Mouse (Mus musculus): ENCODE results near the gene Ndufb10. TPM values are rescaled to one million over a fixed set of nuclear protein-coding genes. Genes with fewer than 3 reads are reported as not detected.

Ndufb10 gene
- polyA plus RNA-seq, 1 experiment from 2014 or later, result 362 TPM

GRCm38 (mm10) chr17:24735446-24735845 is 11.2 kb upstream of the Ndufb10 start:
- ChIA-PET POLR2A (interaction anchor here (1.2 kb wide), 1 partner anchor 14 kb away, joined by 3 read pairs; no protein-coding TSS in a partner anchor), CTCF (interaction anchor here (1.1 to 4.9 kb wide), 2 partner anchors 11 to 81 kb away, joined by 3 to 22 read pairs; partner anchors contain the start of gene Ndufb10)
- H3K27me3 ChIP-seq, result no peaks in the 10 kb centered on the region
- in situ Hi-C loops (cut with MboI; ENCODE audit: low pct_unique_long_range_greater_than_20kb), result no loop called here
- ATAC-seq, result no peak
- no peak for TF ChIP-seq CTCF (IDR thresholded peaks at IDR 0.05)
- no peak for DNase-seq (ENCODE audit: low read depth, low spot score)

- ATAC-seq, result no peak
- ChIA-PET POLR2A (interaction anchor here (0.6 kb wide), 1 partner anchor 40 kb away, joined by 3 read pairs; no protein-coding TSS in a partner anchor), CTCF (interaction anchor here (4.9 kb wide), 1 partner anchor 10 kb away, joined by 22 read pairs; the partner anchor contains the start of gene Ndufb10)
- DNase-seq (ENCODE audit: low read depth, low spot score), result no peak
- TF ChIP-seq CTCF (IDR thresholded peaks at IDR 0.05), result no peak
- in situ Hi-C loops (cut with MboI; ENCODE audit: low pct_unique_long_range_greater_than_20kb), result no loop called here
- no peaks in the 10 kb centered on the region for H3K27me3 ChIP-seq
These were observed 10.2 kb upstream of the Ndufb10 start for GRCm38 (mm10) chr17:24734513-24734912.

GRCm38 (mm10) chr17:24733434-24734050 is 9.3 kb upstream of the Ndufb10 start:
- CTCF ChIA-PET, result interaction anchor here (4.9 kb wide), 1 partner anchor 9 kb away, joined by 22 read pairs; the partner anchor contains the start of gene Ndufb10

GRCm38 (mm10) chr17:24732233-24732935 is 8.1 kb upstream of the Ndufb10 start:
- no peak for ATAC-seq
- CTCF ChIA-PET, result interaction anchor here (1.5 to 4.9 kb wide), 2 partner anchors 8 to 86 kb away, joined by 3 to 22 read pairs; partner anchors contain the start of gene Ndufb10
- POLR2A ChIA-PET, result no interaction called here
- no peaks in the 10 kb centered on the region for H3K27me3 ChIP-seq
- no peak for TF ChIP-seq CTCF (IDR thresholded peaks at IDR 0.05)
- in situ Hi-C loops (cut with MboI; ENCODE audit: low pct_unique_long_range_greater_than_20kb), result no loop called here
- no peak for DNase-seq (ENCODE audit: low read depth, low spot score)

More at GRCm38 (mm10) chr17:24733434-24734050, 9.3 kb upstream of the Ndufb10 start:
- in situ Hi-C loops (cut with MboI; ENCODE audit: low pct_unique_long_range_greater_than_20kb), result no loop called here
- POLR2A ChIA-PET, result interaction anchor here (0.6 kb wide), 1 partner anchor 9 kb away, joined by 3 read pairs; the partner anchor contains the start of gene Ndufb10
- TF ChIP-seq CTCF (IDR thresholded peaks at IDR 0.05), result no peak
- no peak for ATAC-seq
- no peaks in the 10 kb centered on the region for H3K27me3 ChIP-seq
- DNase-seq (ENCODE audit: low read depth, low spot score), result no peak

- POLR2A ChIA-PET, result no interaction called here
- CTCF ChIA-PET, result interaction anchor here (1.5 kb wide), 1 partner anchor 87 kb away, joined by 3 read pairs; no protein-coding TSS in a partner anchor
- DNase-seq (ENCODE audit: low read depth, low spot score) (no peak), ATAC-seq (no peak)
- in situ Hi-C loops (cut with MboI; ENCODE audit: low pct_unique_long_range_greater_than_20kb), result no loop called here
- H3K27me3 ChIP-seq, result no peaks in the 10 kb centered on the region
- no peak for TF ChIP-seq CTCF (IDR thresholded peaks at IDR 0.05)
These were observed 6.5 kb upstream of the Ndufb10 start for GRCm38 (mm10) chr17:24730787-24731186.

- DNase-seq (ENCODE audit: low read depth, low spot score) (no peak), ATAC-seq (no peak)
- CTCF ChIA-PET, result no interaction called here
- POLR2A ChIA-PET, result no interaction called here
- TF ChIP-seq CTCF (IDR thresholded peaks at IDR 0.05), result no peak
- in situ Hi-C loops (cut with MboI; ENCODE audit: low pct_unique_long_range_greater_than_20kb), result no loop called here
- H3K27me3 ChIP-seq, result no peaks in the 10 kb centered on the region
These were observed 4.8 kb upstream of the Ndufb10 start for GRCm38 (mm10) chr17:24729067-24729466.

- TF ChIP-seq CTCF (IDR thresholded peaks at IDR 0.05), result no peak
- ChIA-PET POLR2A (interaction anchor here (1.1 kb wide), 1 partner anchor 13 kb away, joined by 3 read pairs; no protein-coding TSS in a partner anchor), CTCF (interaction anchor here (1.4 kb wide), 1 partner anchor 8 kb away, joined by 4 read pairs; the partner anchor contains the start of gene Msrb1)
- ATAC-seq (no peak), DNase-seq (ENCODE audit: low read depth, low spot score) (no peak)
- H3K27me3 ChIP-seq, result no peaks in the 10 kb centered on the region
- in situ Hi-C loops (cut with MboI; ENCODE audit: low pct_unique_long_range_greater_than_20kb), result no loop called here
These were observed 3.9 kb upstream of the Ndufb10 start for GRCm38 (mm10) chr17:24728184-24728583.

GRCm38 (mm10) chr17:24727618-24728017 is 3.3 kb upstream of the Ndufb10 start, which contains the start of gene Rpl3l:
Gene Rpl3l, plus strand, starts transcription at chr17:24727820.
- no peaks in the 10 kb centered on the region for H3K27me3 ChIP-seq
- CTCF ChIA-PET, result interaction anchor here (1.4 kb wide), 1 partner anchor 9 kb away, joined by 4 read pairs; the partner anchor contains the start of gene Msrb1
- no peak for TF ChIP-seq CTCF (IDR thresholded peaks at IDR 0.05)
- no peak for DNase-seq (ENCODE audit: low read depth, low spot score)
- in situ Hi-C loops (cut with MboI; ENCODE audit: low pct_unique_long_range_greater_than_20kb), result no loop called here
- POLR2A ChIA-PET, result interaction anchor here (1.1 kb wide), 1 partner anchor 12 kb away, joined by 3 read pairs; no protein-coding TSS in a partner anchor
- ATAC-seq, result no peak

- ChIA-PET CTCF (interaction anchor here (1.1 to 2.9 kb wide), 2 partner anchors 9 to 36 kb away, joined by 3 to 22 read pairs; partner anchors contain the start of gene Msrb1), POLR2A (interaction anchor here (0.6 kb wide), 1 partner anchor 220 kb away, joined by 3 read pairs; no protein-coding TSS in a partner anchor)
- no peaks in the 10 kb centered on the region for H3K27me3 ChIP-seq
- no peak for ATAC-seq
- in situ Hi-C loops (cut with MboI; ENCODE audit: low pct_unique_long_range_greater_than_20kb), result no loop called here
- TF ChIP-seq CTCF (IDR thresholded peaks at IDR 0.05), result no peak
- DNase-seq (ENCODE audit: low read depth, low spot score), result no peak
These were observed 1.5 kb upstream of the Ndufb10 start for GRCm38 (mm10) chr17:24725637-24726390.

- POLR2A ChIA-PET, result interaction anchor here (1.0 to 1.1 kb wide), 2 partner anchors 9 to 13 kb away, joined by 3 read pairs; partner anchors contain the start of gene Msrb1
- ATAC-seq, result no peak
- TF ChIP-seq CTCF (IDR thresholded peaks at IDR 0.05), result no peak
- in situ Hi-C loops (cut with MboI; ENCODE audit: low pct_unique_long_range_greater_than_20kb), result loop anchor here (5.0 kb wide), 1 partner anchor 1818 kb away; no protein-coding TSS in a partner anchor
- DNase-seq (ENCODE audit: low read depth, low spot score), result no peak
- H3K27me3 ChIP-seq, result no peaks in the 10 kb centered on the region
- CTCF ChIA-PET, result interaction anchor here (0.9 to 2.9 kb wide), 3 partner anchors 11 to 97 kb away, joined by 3 to 22 read pairs (median 5); partner anchors contain the start of genes Msrb1 and Syngr3
These were observed 447 bp downstream of the Ndufb10 start for GRCm38 (mm10) chr17:24723881-24724180.
